Mouse (Mus musculus) C2C12 (cell line): ENCODE data around the gene Slit3.

Source experiments
- CEBPB ChIP-seq: IDR thresholded peaks from one replicate; pipeline ENCODE4 v1.6.1; 2011; ENCODE audit warnings: low read depth, mild to moderate bottlenecking, control low read depth, moderate library complexity
- CTCF ChIP-seq: IDR thresholded peaks from one replicate; pipeline ENCODE4 v1.5.1; 2011; ENCODE audit not compliant: control insufficient read depth, insufficient read depth, insufficient read length

GRCm38 (mm10) chr11:35325131-35325995 is 204.3 kb downstream of the Slit3 start:
- no peak for TF ChIP-seq CTCF
- TF ChIP-seq CEBPB = no peak
